Mouse (Mus musculus) kidney, adult 8-10 months (tissue): ENCODE measurements around the gene Dio1.
A peak's percentile ranks its signal among the peaks of the same experiment; 100 is the strongest.

Experiments
- DNase-seq, 2 experiments: peaks; one replicate each; pipeline ENCODE4 v3.0.0; 2022

The Dio1 gene

GRCm38 (mm10) chr4:107300371-107300770, 6.6 kb downstream of the Dio1 start:
- no peak for DNase-seq

GRCm38 (mm10) chr4:107299779-107300340, 7.1 kb downstream of the Dio1 start:
- peak; percentile 69 to 87 for DNase-seq

DNA sequence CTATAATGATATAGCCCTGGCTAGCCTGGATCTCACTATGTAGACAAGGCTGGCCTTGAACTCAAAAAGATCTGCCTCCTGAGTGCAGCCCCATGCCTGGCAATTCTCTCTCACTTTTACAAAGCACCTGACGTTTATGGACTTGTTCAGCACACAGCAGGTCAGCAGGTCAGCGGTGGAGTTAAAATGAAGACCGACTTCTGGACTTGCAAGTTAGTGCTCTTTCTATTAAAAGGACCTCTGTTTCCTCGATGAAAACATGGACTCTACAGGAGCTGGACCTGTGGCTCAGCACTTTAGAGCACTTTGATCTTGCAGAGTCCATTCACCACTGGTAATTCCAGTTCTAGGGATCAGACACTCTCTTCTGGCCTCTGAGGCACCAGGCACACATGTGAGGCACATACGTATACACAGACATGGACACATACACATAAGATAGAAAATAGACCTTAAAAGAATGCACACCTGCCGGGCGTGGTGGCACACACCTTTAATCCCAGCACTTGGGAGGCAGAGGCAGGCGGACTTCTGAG, 8.8 kb downstream of the Dio1 start:
- peak; percentile 45 to 68 for DNase-seq

DNA sequence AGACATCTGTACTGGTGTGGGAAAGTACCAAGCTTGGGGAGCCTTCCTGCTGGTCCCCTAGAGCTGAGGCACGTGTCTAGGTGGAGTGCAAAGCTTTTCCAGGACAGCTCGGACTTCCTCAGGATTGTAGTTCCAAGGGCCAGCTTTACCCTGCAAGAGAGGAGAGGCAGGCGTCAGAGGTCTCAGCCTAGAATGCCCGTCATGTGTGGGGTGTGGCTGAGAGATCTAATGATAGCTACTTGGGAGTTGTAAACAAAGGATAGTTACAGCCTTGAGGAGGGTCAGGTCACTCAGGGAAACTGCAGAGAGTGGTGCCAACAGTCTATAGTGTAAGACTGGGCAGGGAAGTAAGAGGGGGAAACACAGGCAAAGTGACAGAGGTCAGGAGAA, 14.7 kb downstream of the Dio1 start:
- DNase-seq, result no peak

- no peak for DNase-seq
These were observed 15.2 kb downstream of the Dio1 start for GRCm38 (mm10) chr4:107291611-107292272.

DNA sequence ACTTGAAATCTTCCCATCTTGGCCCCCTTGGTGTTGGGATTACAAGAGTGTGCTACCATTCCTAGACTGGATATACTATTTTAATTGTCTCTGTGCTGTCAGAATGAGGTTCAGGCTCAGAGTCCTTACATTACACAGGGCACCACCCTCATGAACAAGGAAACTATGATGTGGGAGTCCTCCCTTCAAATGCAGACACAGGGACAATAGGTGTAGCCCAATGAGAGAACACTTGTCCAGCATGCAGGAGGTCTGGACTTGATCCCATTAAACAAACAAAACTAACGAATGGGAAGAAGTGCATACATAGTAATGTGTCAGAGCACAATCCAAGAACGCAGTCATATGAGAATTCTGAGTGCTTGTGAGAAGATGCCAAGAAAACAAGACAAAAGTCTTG, 19.5 kb downstream of the Dio1 start:
- no peak for DNase-seq

DNA sequence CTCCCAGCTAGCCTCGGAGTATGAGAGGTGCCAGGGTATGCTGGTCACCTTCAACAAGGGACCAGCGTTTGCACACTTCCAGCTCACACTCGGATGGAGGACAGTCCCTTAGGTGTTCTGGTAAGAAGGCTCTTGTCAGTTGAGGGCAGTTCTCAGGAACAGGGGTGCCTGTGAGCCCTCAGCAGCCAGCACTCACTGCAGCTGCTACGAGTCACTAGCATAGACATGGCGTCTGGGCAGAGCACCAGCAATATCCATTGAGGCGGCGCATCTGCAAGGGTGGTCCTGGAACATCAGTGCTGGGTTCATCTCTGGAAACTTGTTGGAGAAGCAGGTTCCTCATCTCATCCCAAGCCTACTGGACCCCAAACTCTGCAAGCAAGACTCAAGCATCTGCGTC, 20.6 kb downstream of the Dio1 start:
- no peak for DNase-seq

- DNase-seq, result no peak
These were observed 21.3 kb downstream of the Dio1 start for GRCm38 (mm10) chr4:107285446-107286200.

DNA sequence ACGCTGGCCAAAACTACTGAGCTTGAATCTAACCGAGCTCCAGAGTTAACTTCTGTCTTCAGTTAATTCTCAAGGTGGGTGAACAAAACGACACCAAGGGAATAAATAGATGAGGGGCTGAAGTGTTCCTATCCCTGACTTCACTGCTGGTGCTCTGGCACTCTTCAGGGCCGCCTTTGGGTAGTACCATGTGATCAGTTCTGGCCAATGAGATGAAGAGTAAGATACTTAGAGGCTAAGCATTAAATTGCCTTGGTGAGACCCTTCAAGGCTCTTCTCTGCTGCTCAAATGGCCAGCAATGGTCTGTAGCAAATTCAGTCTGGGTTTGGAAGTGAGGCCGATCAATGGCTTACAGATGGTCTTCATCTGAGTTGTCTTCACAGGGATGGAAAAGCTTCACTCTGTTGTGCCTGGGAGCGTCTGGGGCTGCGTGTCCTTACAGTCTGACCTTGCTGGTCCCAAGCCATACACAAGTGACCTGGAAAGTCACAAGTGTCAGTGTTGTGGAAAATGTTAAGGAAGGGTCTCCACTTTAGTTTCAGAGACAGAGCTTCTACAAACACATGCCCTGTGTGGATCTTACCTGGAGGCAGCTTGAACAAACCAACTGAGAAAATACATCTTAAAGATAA, 26.0 kb downstream of the Dio1 start:
- DNase-seq, result no peak

DNA sequence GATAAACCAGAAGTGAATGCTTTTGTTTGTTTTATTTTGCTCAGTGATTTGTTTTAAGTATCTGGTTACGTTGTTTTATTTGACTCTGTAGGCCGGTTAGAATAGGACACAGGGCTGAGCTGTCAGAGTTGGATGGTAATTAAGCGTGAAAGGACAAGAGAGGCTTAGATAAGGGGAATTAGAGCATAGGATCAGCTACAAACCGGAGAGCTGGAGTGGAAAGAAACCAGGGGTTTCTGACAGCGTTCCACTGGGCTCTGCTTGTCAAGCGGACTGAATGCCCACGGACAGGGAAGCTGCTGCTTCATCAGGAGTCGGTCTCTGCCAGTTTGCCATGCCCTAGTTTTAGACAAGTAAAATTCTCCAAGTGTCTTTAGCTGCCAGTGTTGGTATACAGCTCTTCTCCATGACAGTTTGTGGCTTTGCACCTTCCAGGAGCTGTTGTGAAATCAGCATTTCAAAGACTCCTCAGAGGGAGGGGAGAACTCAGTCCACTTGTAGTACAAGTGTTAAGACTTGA, 28.7 kb downstream of the Dio1 start:
- DNase-seq, result no peak

DNA sequence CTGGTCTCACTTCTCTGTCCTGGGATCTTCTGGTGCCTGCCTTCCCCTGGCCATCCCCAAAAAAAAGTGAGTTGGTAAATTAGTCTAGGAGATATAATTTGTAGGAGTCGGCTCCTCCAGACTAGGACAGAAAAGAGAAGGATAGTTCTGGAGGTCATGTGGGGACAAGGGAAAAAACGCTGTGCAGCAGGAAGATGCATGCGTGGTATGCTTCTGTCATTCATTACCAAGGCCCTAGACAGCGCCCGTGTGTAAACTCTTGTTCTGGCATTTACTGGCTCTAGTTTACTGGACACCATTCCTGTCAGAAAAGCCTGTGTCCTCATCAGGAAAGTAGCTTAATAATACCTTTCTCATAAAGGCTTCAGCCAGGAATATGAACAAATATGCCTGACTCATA, 32.5 kb downstream of the Dio1 start:
- DNase-seq, result peak; percentile 41 to 68

GRCm38 (mm10) chr4:107273683-107274082, 33.3 kb downstream of the Dio1 start:
- DNase-seq, result no peak

- no peak for DNase-seq
These were observed 47.0 kb downstream of the Dio1 start for GRCm38 (mm10) chr4:107260001-107260400.

DNA sequence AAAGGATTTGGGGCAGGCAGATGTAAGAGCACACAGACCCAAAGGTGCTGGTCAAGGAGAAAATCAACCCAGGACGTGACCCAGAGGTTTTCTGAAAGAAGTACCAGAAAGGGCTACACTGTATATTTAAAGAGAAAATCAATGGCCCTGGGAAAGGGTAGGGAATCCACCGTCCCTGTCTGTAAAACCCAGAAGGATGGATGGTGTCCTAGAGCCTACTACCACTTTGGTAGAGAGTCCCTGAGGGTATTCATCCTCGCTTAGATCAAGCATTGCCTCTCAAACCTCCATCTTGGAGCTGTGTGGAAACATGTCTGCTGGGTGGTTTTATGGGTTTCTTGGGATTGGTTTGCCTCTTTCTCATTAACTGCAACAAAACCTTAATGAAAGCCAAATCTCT, 52.6 kb downstream of the Dio1 start:
- no peak for DNase-seq

- DNase-seq, result peak; percentile 94 to 96
These were observed 53.6 kb downstream of the Dio1 start, which contains the start of the genes Lrrc42 and Hspb11 for GRCm38 (mm10) chr4:107253125-107254091. Gene Lrrc42 (minus strand): TSS chr4:107253532. Gene Hspb11 (plus strand): TSS chr4:107253593.

GRCm38 (mm10) chr4:107252522-107252921, 54.4 kb downstream of the Dio1 start:
- no peak for DNase-seq

DNA sequence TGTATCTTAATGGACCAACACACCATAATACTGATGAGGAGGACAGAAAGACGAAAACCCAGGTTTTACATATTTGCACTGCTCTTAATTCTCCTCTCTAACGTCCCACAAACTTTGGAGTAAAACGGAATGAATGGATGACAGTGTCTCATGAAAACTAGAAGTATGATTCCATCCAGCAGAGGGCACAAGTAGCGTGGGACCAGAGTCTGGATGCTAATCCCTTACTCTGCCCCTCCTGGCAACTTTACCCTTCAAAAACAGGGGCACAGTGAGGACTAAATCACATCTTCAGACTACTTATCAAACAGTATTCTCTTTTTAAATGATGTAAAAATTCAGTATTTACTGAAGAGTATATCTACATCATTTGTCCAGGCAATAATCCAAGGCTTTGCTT, 56.5 kb downstream of the Dio1 start:
- peak; percentile 36 to 38 for DNase-seq

DNA sequence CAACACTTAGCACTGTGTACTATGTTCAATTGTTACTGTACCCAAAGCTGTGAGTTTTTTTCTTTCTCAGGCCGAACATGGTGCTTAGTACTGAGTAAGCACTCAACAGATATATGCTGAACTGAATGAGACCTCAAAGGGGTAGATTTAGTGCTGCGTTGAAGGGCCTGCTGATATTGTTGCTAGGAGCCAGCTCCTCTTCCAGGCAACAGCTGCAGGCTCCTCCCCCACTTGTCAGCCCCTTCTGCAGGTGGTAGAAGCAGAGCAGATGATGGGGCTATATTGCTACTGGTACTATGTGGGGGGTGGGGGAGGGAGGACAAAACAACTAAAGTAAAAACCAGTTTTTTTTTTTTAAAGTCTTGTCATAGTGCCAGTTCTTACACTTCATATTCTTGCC, 57.5 kb downstream of the Dio1 start:
- DNase-seq, result no peak

DNA sequence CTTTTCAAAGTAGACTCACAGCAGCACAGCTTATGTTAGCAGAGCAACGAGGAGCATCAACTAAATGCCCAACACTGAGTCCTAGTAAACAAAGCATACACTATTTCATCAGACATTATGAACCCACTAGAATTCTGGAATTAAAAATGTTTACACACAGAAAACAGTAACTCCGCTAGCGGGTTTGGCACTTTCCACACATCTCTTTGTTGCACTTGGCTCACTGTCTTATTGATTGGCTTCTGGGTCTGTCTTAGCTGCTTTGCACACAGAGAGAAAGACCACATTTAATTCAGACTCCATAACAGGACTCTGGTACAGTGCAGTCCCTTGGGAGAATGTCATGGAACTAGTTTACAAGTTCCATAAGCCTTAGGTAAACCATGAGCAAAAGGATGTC, 58.9 kb downstream of the Dio1 start:
- no peak for DNase-seq

DNA sequence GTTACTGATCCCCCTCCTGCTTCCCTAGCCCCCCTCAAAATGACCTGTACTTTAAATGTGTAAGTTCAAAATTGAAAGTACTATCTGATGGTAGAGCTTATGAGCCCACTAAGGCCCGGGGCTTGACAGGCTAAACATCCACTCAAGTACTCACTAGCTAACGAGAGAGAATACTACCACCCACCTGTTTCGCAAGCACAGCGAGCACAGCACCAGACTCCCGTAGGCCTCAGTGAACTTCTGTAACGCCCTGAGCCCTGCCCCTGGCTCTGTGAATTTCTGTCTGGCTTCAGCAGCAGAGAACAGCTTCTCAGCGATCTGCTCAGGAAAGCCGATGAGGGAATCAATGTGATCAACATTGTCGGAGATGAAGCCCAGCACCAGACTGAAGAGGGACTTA, 59.9 kb downstream of the Dio1 start:
- DNase-seq, result no peak

- no peak for DNase-seq
These were observed 60.9 kb downstream of the Dio1 start for GRCm38 (mm10) chr4:107246040-107246439.

- no peak for DNase-seq
These were observed 61.6 kb downstream of the Dio1 start for GRCm38 (mm10) chr4:107245368-107245767.
